Mouse (Mus musculus): ENCODE measurements around the gene Crot. TPM values are rescaled to one million over a fixed set of nuclear protein-coding genes. Genes with fewer than 3 reads are reported as not detected.

The Crot gene
- total and polyA plus RNA-seq, 3 experiments: 9.4 to 148 (median 9.8) TPM

DNA sequence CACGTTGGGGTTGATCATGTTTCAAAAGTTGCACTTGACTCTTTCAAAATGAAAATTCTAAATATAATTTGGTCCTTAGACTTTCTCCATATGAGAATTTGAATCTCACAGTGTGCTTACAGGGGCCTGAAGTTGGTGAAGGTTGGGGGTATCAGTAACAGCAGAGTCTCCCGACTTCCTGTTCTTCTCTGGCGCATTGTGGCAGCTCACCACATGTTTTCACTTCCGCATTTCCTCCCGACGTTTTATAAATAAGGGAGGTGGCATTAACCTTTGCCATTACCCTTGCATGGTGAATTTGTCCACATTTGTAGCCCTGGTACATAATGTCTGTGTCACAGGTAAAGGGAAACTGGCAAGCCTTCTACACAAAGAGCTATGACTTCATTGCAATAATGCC lies 80.1 kb downstream of the Crot start (continued):
- no peak for TF ChIP-seq POLR2AphosphoS5 (IDR thresholded peaks at IDR 0.05; ENCODE audit: borderline replicate concordance, low read depth, low read length)

DNA sequence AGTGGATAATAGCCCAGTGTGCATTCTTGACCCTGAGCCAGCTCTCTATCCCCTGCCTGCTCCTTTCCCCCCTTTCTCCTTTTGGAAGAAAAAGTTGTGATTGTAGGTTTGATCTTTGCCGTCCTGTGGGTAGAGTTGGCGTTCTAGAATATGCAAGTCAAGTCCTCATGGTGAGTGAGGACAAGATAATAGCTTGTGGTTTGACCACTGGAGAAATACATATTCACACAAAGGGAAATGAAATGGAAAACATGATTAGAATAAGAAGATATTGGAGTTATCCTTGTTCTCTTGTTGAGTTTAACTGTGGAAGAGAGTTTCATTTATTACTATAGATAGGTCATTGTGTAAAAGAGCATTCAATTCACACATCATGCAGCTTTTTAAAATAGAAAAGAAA lies 80.7 kb downstream of the Crot start:
- Histone ChIP-seq H3K9ac (ENCODE audit: control insufficient read depth, low read depth, low read length, poor library complexity, severe bottlenecking) (no peak overlapping the region), H3K79me2 (ENCODE audit: control insufficient read depth, insufficient read depth, low read length, poor library complexity) (no peaks in the 10 kb centered on the region), H3K9me3 (replicated peaks; ENCODE audit: insufficient read depth, low read length) (no peaks in the 10 kb centered on the region), H3K4me1 (ENCODE audit: control insufficient read depth in 1 of 2, insufficient read depth in 2 of 2, low read length in 2 of 2) (peaks cover 8% of the 10 kb centered on the region in 2 experiments), H3K36me3 (ENCODE audit: control insufficient read depth in 1 of 2, insufficient read depth in 2 of 2, low read length in 2 of 2) (peaks cover 26 to 54% of the 10 kb centered on the region in 2 experiments), H3K27ac (ENCODE audit: control insufficient read depth, low read depth, low read length) (peak overlapping the region; percentile 49), H3K27me3 (ENCODE audit: control insufficient read depth in 1 of 2, insufficient read depth in 2 of 2, low read length in 2 of 2) (no peaks in the 10 kb centered on the region), H3K4me3 (ENCODE audit: control insufficient read depth in 1 of 2, insufficient read depth in 1 of 2, low read depth in 2 of 2, low read length in 2 of 2) (no peak overlapping the region)
- TF ChIP-seq TAL1 (IDR thresholded peaks at IDR 0.05; ENCODE audit: low read length): no peak
- TF ChIP-seq USF1 (IDR thresholded peaks at IDR 0.05; ENCODE audit: low read depth, low read length): no peak
- TF ChIP-seq MAFK (IDR thresholded peaks at IDR 0.05; ENCODE audit: borderline replicate concordance, low read depth, low read length): no peak
- no peak for TF ChIP-seq MAZ (IDR thresholded peaks at IDR 0.05; ENCODE audit: low read depth, low read length)
- no peak for TF ChIP-seq NELFE (IDR thresholded peaks at IDR 0.05; ENCODE audit: low read depth, low read length)
- peak; percentile 51 for TF ChIP-seq GATA1 (IDR thresholded peaks at IDR 0.05; ENCODE audit: low read depth, low read length)
- no peak; the same call in 1 of the 2 replicates for TF ChIP-seq SIN3A (IDR thresholded peaks at IDR 0.05; ENCODE audit: low read length)
- TF ChIP-seq ZMIZ1 (IDR thresholded peaks at IDR 0.05; ENCODE audit: low read depth, low read length): no peak
- TF ChIP-seq TCF12 (IDR thresholded peaks at IDR 0.05; ENCODE audit: low read depth, low read length): 0 out of 2 replicates have a peak, but pooled peaks have one; percentile 27
- TF ChIP-seq CTCF (IDR thresholded peaks at IDR 0.05 in 2 of 3, conservative IDR thresholded peaks at IDR 0.05 in 1 of 3; ENCODE audit: control insufficient read depth in 1 of 3, insufficient read depth in 1 of 3, low read depth in 2 of 3, low read length in 3 of 3, poor library complexity in 1 of 3, severe bottlenecking in 1 of 3): no peak
- peak in 1 of 2 experiments; percentile 58; a peak in 2 of 4 replicates for TF ChIP-seq EP300 (IDR thresholded peaks at IDR 0.05; ENCODE audit: low read depth in 1 of 2, low read length in 2 of 2)
- TF ChIP-seq TBP (IDR thresholded peaks at IDR 0.05; ENCODE audit: low read depth, low read length): no peak
- TF ChIP-seq KAT2A (conservative IDR thresholded peaks at IDR 0.05; ENCODE audit: low read depth, low read length): no peak
- TF ChIP-seq MXI1 (IDR thresholded peaks at IDR 0.05; ENCODE audit: low read depth, low read length): no peak
- TF ChIP-seq POLR2AphosphoS5 (IDR thresholded peaks at IDR 0.05; ENCODE audit: borderline replicate concordance, low read depth, low read length): no peak
- TF ChIP-seq RCOR1 (IDR thresholded peaks at IDR 0.05; ENCODE audit: low read depth, low read length): 0 out of 2 replicates have a peak, but pooled peaks have one; percentile 44
- no peak for TF ChIP-seq POLR2AphosphoS2 (IDR thresholded peaks at IDR 0.05; ENCODE audit: low read length)
- no peak for TF ChIP-seq CHD1 (IDR thresholded peaks at IDR 0.05; ENCODE audit: low read depth, low read length)
- TF ChIP-seq MAX (IDR thresholded peaks at IDR 0.05; ENCODE audit: low read length): no peak
- no peak for TF ChIP-seq ZNF384 (IDR thresholded peaks at IDR 0.05; ENCODE audit: low read depth, low read length)
- no peak for TF ChIP-seq ZKSCAN1 (IDR thresholded peaks at IDR 0.05; ENCODE audit: low read depth, low read length)
- no peak for TF ChIP-seq MEF2A (IDR thresholded peaks at IDR 0.05; ENCODE audit: extremely low read depth, insufficient replicate concordance, low read depth, low read length, poor library complexity, severe bottlenecking)
- TF ChIP-seq MYC (IDR thresholded peaks at IDR 0.05; ENCODE audit: low read depth, low read length): no peak
- no peak for TF ChIP-seq MYB (IDR thresholded peaks at IDR 0.05; ENCODE audit: low read depth, low read length)
- TF ChIP-seq POLR2A (IDR thresholded peaks at IDR 0.05; ENCODE audit: control insufficient read depth in 1 of 2, insufficient read depth in 1 of 2, low read depth in 1 of 2, low read length in 2 of 2, poor library complexity in 1 of 2): no peak
- no peak for TF ChIP-seq HCFC1 (IDR thresholded peaks at IDR 0.05; ENCODE audit: low read depth, low read length)
- no peak for TF ChIP-seq JUND (IDR thresholded peaks at IDR 0.05; ENCODE audit: low read depth, low read length)
- TF ChIP-seq SMC3 (IDR thresholded peaks at IDR 0.05; ENCODE audit: low read depth, low read length): no peak
- DNase-seq (ENCODE audit: low read depth, low spot score): peak; percentile 59

All from MEL (cell line).